Mouse (Mus musculus) CH12.LX (cell line): ENCODE measurements at regions not wholly inside any gene's neighbourhood (a gene's known extent, or its start where the extent isn't known, plus 50 kb on each side); places are given as distances from the start of the nearest gene placed in this dataset.

Experiments used
- CHD1 ChIP-seq: IDR thresholded peaks from 2 replicates; pipeline ENCODE4 v1.6.1; 2012; ENCODE audit warnings: low read depth, low read length, improper control_type of control experiment, inconsistent platforms
- CTCF ChIP-seq, 2 experiments: IDR thresholded peaks in 1 of 2; conservative IDR thresholded peaks in 1 of 2; 2 replicates each; pipeline ENCODE4 v1.5.1; 2011 to 2012; ENCODE audit warnings: low read depth in 2 of 2, low read length in 2 of 2, improper control_type of control experiment in 1 of 2, inconsistent platforms in 1 of 2, mild to moderate bottlenecking in 1 of 2, moderate library complexity in 1 of 2
- NRF1 ChIP-seq: IDR thresholded peaks from 2 replicates; pipeline ENCODE4 v1.6.1; 2014; ENCODE audit warnings: low read depth, mild to moderate bottlenecking, inconsistent platforms, low read length, improper control_type of control experiment, moderate library complexity
- POLR2A ChIP-seq: IDR thresholded peaks from 2 replicates; pipeline ENCODE4 v1.6.1; 2011; ENCODE audit warnings: low read depth, mild to moderate bottlenecking, improper control_type of control experiment, low read length
- RCOR1 ChIP-seq: conservative IDR thresholded peaks from 2 replicates; pipeline ENCODE4 v1.6.1; 2012; ENCODE audit warnings: low read depth, mild to moderate bottlenecking, inconsistent platforms, low read length, improper control_type of control experiment

- TF ChIP-seq CTCF (conservative IDR thresholded peaks at IDR 0.05 in 1 of 2, IDR thresholded peaks at IDR 0.05 in 1 of 2; ENCODE audit: low read depth in 2 of 2, low read length in 2 of 2) = no peak
- TF ChIP-seq POLR2A = no peak
- no peak for TF ChIP-seq RCOR1
- no peak for TF ChIP-seq CHD1
- TF ChIP-seq NRF1 = no peak
Observed at GRCm38 (mm10) chr1:133501016-133501415, 76.8 kb upstream of the Sox13 start.
